Mouse (Mus musculus) MEL-GATA-1-ER (cell line): ENCODE results near the gene Ntm.

Source experiments
- DNase-seq: peaks from one replicate; pipeline ENCODE4 v3.0.0-alpha.2; 2012; ENCODE audit warnings: low read depth; ENCODE audit errors: extremely low read depth

The Ntm gene

DNA sequence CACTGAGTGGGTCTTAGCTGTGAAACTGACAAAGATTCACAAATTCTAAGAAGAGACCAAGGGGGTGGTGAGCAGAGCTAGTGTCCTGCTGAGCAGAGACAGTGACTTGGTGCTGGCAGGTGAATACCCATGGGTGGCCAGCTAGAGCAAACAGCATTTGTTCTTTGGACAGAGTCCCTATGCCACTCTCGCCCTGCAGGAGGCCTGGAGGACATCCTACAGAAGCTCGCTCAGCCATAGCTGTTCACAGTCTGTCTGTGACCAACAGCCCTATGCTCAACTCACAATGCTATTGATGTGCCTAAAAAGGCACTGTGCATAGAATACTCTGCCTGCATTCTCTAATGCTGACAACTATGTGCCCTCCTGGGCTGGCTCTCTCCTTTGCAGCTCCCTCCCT lies 888.4 kb downstream of the Ntm start:
- no peak for DNase-seq

DNA sequence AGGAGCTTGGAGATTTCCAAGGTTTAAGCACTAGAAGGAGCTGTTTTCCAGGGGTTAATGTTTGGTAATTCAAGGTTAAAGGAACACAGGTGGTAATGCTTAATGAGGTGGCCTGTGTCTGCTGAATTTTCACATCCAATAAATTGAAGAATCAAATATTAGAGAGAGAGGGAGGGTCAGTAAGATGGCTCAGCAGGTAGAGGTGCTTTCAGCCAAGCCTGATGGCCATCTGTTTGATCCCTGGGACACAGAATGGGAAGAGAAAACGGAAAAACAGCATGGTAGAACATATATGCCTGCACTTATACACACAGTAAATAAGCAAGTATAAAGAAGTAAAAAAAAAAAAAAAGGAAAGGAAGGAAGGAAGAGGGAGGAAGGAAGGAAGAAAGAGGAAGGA lies 890.9 kb downstream of the Ntm start:
- no peak for DNase-seq

DNA sequence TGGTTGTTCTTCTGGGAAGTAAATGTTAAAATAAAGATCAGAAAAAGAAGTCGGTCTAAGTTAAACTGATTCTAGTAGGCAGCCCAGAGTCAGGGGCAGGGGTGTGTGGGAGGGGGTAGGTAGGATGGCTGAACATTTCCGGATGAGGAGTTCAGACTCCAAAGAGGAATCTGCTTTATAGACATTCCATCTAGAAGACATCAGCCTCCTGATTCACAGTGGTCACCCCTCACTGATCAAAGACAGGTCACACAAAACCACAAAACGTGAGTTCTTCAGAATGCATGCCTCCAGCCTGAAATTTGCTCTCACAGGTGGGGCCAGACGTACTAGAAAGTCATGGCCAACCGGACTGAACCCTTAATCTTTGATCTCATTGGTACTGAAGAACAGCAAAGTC lies 895.4 kb downstream of the Ntm start:
- no peak for DNase-seq

- no peak for DNase-seq
Observed at GRCm38 (mm10) chr9:29060293-29060692, 902.6 kb downstream of the Ntm start.

DNA sequence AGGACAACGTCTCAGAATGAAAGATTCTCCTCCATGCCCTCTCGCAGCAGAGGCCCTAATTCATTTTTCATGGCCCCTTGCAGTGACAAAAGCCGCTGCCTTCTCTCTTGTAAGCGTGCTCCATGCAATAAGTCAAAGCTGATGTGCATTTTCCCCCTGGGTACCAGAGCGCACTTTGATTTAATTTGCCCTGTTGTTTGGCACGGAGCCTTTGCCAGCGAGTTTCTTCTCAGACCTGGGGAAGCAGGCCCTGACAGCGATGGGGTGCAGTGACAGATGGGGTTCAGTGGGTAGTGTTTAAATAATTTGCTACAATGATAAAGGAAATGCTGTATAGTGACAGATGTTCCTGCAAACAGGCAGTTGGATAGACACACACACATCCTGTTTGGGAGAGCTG lies 904.1 kb downstream of the Ntm start:
- DNase-seq: no peak

DNA sequence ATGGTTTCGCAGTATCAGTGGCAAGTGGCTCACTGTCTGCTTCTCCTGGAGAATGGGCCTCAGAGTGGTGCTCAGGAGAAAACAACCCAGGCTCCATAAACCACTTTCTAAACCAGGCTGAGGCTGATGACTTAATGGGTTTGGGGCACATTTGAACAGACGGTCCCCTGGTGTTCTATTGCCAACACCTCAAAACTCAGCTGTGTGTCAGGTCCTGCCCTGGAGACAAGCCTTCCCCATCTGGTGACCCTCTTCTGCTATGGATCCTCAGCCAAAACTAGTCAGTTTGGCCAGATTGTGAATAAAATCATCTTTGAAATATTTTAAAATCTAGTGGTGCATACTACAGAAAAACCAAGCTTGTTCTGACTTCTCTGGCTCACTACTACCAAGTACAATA lies 907.3 kb downstream of the Ntm start:
- DNase-seq: no peak

GRCm38 (mm10) chr9:29036466-29036865 lies 926.5 kb downstream of the Ntm start:
- no peak for DNase-seq

GRCm38 (mm10) chr9:29036058-29036457 lies 926.9 kb downstream of the Ntm start:
- DNase-seq: no peak

- DNase-seq: no peak
Observed at GRCm38 (mm10) chr9:29026410-29026809, 936.5 kb downstream of the Ntm start.

GRCm38 (mm10) chr9:29025603-29026002 lies 937.3 kb downstream of the Ntm start:
- DNase-seq: no peak

DNA sequence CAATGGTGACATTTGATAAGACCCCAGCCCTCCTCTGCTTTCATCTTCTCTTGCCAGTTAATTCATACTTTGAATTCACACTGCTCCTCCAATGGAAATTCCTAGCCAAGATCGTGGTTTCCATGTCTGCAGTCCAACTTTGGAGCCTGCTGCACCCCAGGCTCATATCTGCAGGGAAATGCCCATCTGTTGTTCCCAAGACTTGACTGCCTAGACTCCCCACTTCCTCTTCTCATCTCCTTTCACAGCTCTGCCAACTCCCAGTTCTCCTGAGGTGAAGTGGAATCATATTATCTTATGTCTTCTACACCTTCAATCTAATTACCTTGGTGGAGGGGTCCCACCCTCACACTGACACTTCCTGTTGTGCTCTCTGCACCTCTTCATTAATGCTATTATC lies 937.8 kb downstream of the Ntm start:
- no peak for DNase-seq

DNA sequence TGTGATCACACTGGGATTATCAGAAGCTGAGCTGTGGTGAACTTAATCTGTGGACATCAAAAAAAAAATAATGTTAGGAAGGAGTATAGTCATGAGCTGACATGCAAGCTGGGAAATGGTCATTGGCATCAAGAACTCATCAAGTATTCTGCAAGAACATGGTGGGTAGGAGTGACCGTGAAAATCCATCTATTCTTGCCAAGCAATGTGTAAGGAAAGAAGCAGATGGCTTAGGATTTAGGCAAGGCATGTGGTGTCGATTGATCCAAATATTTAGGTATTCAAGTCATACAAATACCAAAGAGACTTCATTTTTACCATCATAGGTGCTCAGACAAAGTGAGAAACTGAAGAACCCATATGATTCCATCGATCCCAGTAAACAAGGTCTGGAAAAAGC lies 946.1 kb downstream of the Ntm start:
- no peak for DNase-seq

- no peak for DNase-seq
Observed at GRCm38 (mm10) chr9:29013881-29014280, 949.1 kb downstream of the Ntm start.

- DNase-seq: no peak
Observed at GRCm38 (mm10) chr9:29012541-29012940, 950.4 kb downstream of the Ntm start.

DNA sequence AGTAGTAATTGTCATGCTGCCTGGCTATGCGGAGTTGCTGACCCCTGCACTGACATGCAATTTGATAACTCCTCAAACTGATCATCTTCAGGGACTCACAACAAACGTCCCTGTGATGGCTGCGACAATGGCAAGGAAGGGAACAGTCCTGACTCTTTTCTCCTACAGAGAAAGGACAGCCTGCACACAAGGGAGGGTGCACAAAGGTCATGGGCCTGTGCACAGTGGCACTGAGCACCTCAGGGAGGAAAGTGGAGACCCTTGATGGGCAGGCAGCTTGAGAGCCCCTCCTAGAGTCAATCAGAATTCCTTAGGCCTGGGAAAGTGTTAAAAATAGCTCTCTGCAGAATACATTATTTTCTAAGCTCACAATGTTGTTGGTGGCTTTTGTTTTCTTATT lies 951.5 kb downstream of the Ntm start:
- DNase-seq: no peak

DNA sequence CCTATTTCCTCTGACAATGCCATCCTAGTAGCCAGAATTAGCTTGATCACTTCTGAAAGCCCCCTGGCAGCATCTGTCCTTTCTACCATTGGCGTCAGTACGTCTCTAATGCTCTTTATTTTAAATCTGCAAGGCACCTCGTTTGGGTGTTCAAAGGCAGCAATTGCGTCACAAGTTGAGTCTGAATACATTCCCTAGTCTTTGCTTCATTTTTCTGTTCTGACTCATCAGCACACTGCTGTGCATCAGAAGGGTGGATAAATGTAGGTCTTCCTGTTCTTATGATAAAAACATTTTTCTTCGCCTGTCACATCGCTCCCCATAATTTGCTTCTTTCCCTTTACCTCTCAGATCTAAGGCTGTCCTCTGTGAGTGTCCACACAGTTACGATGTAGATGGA lies 958.4 kb downstream of the Ntm start:
- no peak for DNase-seq

- no peak for DNase-seq
Observed at GRCm38 (mm10) chr9:28999951-29000351, 963.0 kb downstream of the Ntm start.

DNA sequence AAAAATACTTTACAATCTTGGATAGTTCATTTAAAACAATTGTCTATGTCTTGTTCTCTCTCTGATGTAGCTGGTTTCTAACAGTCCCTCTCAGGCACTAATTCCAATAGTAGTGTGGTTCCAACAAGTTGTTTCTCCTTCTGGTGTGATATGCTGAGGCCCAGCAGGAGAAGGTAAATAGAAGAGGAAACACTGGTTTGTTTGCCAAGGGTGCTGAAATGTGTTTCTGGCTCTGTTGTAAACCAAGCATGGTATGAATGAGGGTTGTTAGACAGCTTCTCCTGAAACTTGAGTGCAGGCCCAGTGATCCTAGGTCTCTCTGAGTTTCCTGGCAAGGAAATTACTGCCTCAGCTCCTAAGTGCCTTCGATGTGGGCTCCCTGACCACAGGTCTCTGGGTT lies 985.7 kb downstream of the Ntm start:
- no peak for DNase-seq

- DNase-seq: no peak
Observed at GRCm38 (mm10) chr9:28969455-28969854, 993.5 kb downstream of the Ntm start.
